Mouse (Mus musculus) spleen, postnatal 36 days (tissue): Measurements from ENCODE around the gene Trpt1.

Source experiments
- DNase-seq, 2 experiments: peaks; one replicate each; pipeline ENCODE4 v3.0.0; 2022; ENCODE audit warnings: low spot score in 2 of 2, mixed read lengths in 1 of 2

Trpt1 gene

GRCm38 (mm10) chr19:7039841-7040636 lies 44.1 kb downstream of the Trpt1 start, which contains the start of gene Stip1:
Gene Stip1 (minus strand): TSS chr19:7039967.
- peak; percentile 100 for DNase-seq

- DNase-seq = peak in 1 of 2 experiments; percentile 22
Observed at GRCm38 (mm10) chr19:7040637-7041130, 44.8 kb downstream of the Trpt1 start.

GRCm38 (mm10) chr19:7041171-7041570 lies 45.2 kb downstream of the Trpt1 start:
- DNase-seq = no peak

- DNase-seq = no peak
Observed at GRCm38 (mm10) chr19:7044279-7044678, 48.3 kb downstream of the Trpt1 start.

- no peak for DNase-seq
Observed at GRCm38 (mm10) chr19:7044706-7045105, 48.8 kb downstream of the Trpt1 start.
